Mouse (Mus musculus): ENCODE measurements at regions not wholly inside any gene's neighbourhood (a gene's known extent, or its start where the extent isn't known, plus 50 kb on each side); places are given as distances from the start of the nearest gene placed in this dataset.

- no peak for TF ChIP-seq CTCF (IDR thresholded peaks at IDR 0.05; ENCODE audit: low read depth, low read length)
- TF ChIP-seq POLR2A (IDR thresholded peaks at IDR 0.05; ENCODE audit: borderline replicate concordance, low read depth, low read length), result no peak
Measured at GRCm38 (mm10) chr6:31995249-31995648, 54.8 kb upstream of the 1700012A03Rik start.

Measured in bone marrow macrophage, adult 2 months (primary cell).